Mouse (Mus musculus) ES-E14 (cell line): ENCODE measurements around the gene Ankrd27.

Experiments used
- MAFK ChIP-seq: IDR thresholded peaks from 2 replicates; pipeline ENCODE4 v1.6.1; 2014; ENCODE audit warnings: mild to moderate bottlenecking, low read depth, low read length, inconsistent platforms; ENCODE audit not compliant: insufficient read depth
- ZNF384 ChIP-seq: IDR thresholded peaks from 2 replicates; pipeline ENCODE4 v1.6.1; 2012; ENCODE audit warnings: low read depth, low read length, inconsistent platforms

GRCm38 (mm10) chr7:35586906-35587445 lies 932 bp downstream of the Ankrd27 start:
- TF ChIP-seq ZNF384 (no peak), MAFK (no peak)
